Mouse (Mus musculus): ENCODE measurements around the gene Hlcs.

- TF ChIP-seq CTCF (IDR thresholded peaks at IDR 0.05; ENCODE audit: borderline replicate concordance, control insufficient read depth, extremely low read depth, insufficient read depth, low read length, poor library complexity): no peak
- no peak for TF ChIP-seq POLR2A (IDR thresholded peaks at IDR 0.05; ENCODE audit: control insufficient read depth, extremely low read depth, insufficient read depth, low read length, poor library complexity)
These were observed 61.6 kb downstream of the Hlcs start for GRCm38 (mm10) chr16:94251756-94252155.

All from thymus, adult 2 months (tissue).